Mouse (Mus musculus) heart, postnatal 0 days (tissue): ENCODE measurements around the gene Ppt2. TPM values are rescaled to one million over a fixed set of nuclear protein-coding genes. Genes with fewer than 3 reads are reported as not detected.

Experiments used
- ATAC-seq: fragments of 200-750 bp; cut with Nextera tagmentation; 2 replicates; pipeline ENCODE4 v1.8.0; 2017; ENCODE audit warnings: low read depth, moderate number of reproducible peaks, moderate library complexity; ENCODE audit not compliant: insufficient read depth
- DNase-seq: peaks from one replicate; pipeline ENCODE4 v3.0.0-alpha.2; 2016; ENCODE audit warnings: low spot score
- H3K27ac ChIP-seq: fragments of 300-500 bp; sonication (generic); 2 replicates; pipeline ENCODE4 v1.5.1; 2014; ENCODE audit warnings: low read depth, mild to moderate bottlenecking
- H3K27me3 ChIP-seq: fragments of 300-500 bp; sonication (generic); 2 replicates; pipeline ENCODE4 v1.6.1; 2014; ENCODE audit warnings: low read length, mixed read lengths; ENCODE audit not compliant: control insufficient read depth, insufficient read depth
- H3K36me3 ChIP-seq: fragments of 300-500 bp; sonication (generic); replicated peaks from 2 replicates; pipeline ENCODE4 v1.6.1; 2014; ENCODE audit warnings: low read length, mixed read lengths; ENCODE audit not compliant: control insufficient read depth, insufficient read depth
- H3K4me1 ChIP-seq: fragments of 300-500 bp; sonication (generic); 2 replicates; pipeline ENCODE4 v1.6.1; 2014; ENCODE audit warnings: antibody characterized with exemption; ENCODE audit not compliant: control insufficient read depth, insufficient read depth
- H3K4me2 ChIP-seq: fragments of 300-500 bp; sonication (generic); 2 replicates; pipeline ENCODE4 v1.6.1; 2014; ENCODE audit warnings: low read depth, mild to moderate bottlenecking, low read length, moderate library complexity
- H3K4me3 ChIP-seq: fragments of 300-500 bp; sonication (generic); 2 replicates; pipeline ENCODE4 v1.5.1; 2014; ENCODE audit warnings: low read depth, low read length
- H3K9ac ChIP-seq: fragments of 300-500 bp; sonication (generic); replicated peaks from 2 replicates; pipeline ENCODE4 v1.6.1; 2014; ENCODE audit warnings: low read depth, low read length, mixed read lengths
- H3K9me3 ChIP-seq: fragments of 300-500 bp; sonication (generic); replicated peaks from 2 replicates; pipeline ENCODE4 v1.6.1; 2016; ENCODE audit warnings: low read length; ENCODE audit not compliant: control insufficient read depth
- CTCF ChIP-seq: IDR thresholded peaks from 2 replicates; pipeline ENCODE4 v1.5.1; 2016; ENCODE audit warnings: antibody characterized with exemption, control low read depth, low read depth
- EP300 ChIP-seq: IDR thresholded peaks from 2 replicates; pipeline ENCODE4 v1.6.1; 2016; ENCODE audit warnings: antibody characterized with exemption, low read depth
- WGBS: fragments of 180-500 bp; shearing (Covaris S2); extraction: QIAGEN DNeasy Blood & Tissue Kit; methylation state at CpG from one replicate; pipeline ENCODE4 v1.1.7; 2014; 5-methylcytosine and 5-hydroxymethylcytosine counted together
- polyA plus RNA-seq: library from polyadenylated mRNA; unstranded; fragments of >200 nt; fragmentation: Nextera tagmentation; extraction: Ambion mirVana; gene quantifications from 2 replicates; pipeline ENCODE4 v1.2.1, GENCODE M21; 2015
- total RNA-seq: library from RNA; depleted of rRNA; stranded (reverse); fragments of >200 nt; gene quantifications from 2 replicates; pipeline ENCODE4 v1.2.3, GENCODE M21; 2014; ENCODE audit warnings: low replicate concordance

The Ppt2 gene
- total and polyA plus RNA-seq, 2 experiments from 2014 or later, result 25.7 to 37.4 TPM

- peaks cover 28% of the 10 kb centered on the region for H3K4me1 ChIP-seq
- no peak overlapping the region for H3K4me3 ChIP-seq
- DNase-seq (no peak), ATAC-seq (no peak)
- TF ChIP-seq CTCF, result no peak
- TF ChIP-seq EP300, result no peak
- H3K4me2 ChIP-seq, result no peak overlapping the region
- WGBS, result 41% methylated on average over 12 of the region's 12 CpGs
- no peaks in the 10 kb centered on the region for H3K9me3 ChIP-seq
- no peaks in the 10 kb centered on the region for H3K36me3 ChIP-seq
- H3K27me3 ChIP-seq, result peaks cover 12% of the 10 kb centered on the region; the same call in 1 of the 2 replicates
- no peak overlapping the region for H3K9ac ChIP-seq
- H3K27ac ChIP-seq, result 0 out of 2 replicates have a peak overlapping the region, but pooled peaks have one; percentile 26
These were observed 31.0 kb upstream of the Ppt2 start for GRCm38 (mm10) chr17:34659181-34659896.

- DNase-seq (no peak), ATAC-seq (no peak)
- no peak overlapping the region for H3K27ac ChIP-seq
- H3K9ac ChIP-seq, result no peak overlapping the region
- no peak overlapping the region for H3K4me2 ChIP-seq
- no peak overlapping the region for H3K4me3 ChIP-seq
- TF ChIP-seq CTCF (no peak), EP300 (no peak)
- H3K4me1 ChIP-seq, result peaks cover 28% of the 10 kb centered on the region
- H3K36me3 ChIP-seq, result no peaks in the 10 kb centered on the region
- no peaks in the 10 kb centered on the region for H3K9me3 ChIP-seq
- H3K27me3 ChIP-seq, result peaks cover 12% of the 10 kb centered on the region; the same call in 1 of the 2 replicates
- WGBS, result 68% methylated on average over 3 of the region's 3 CpGs
These were observed 30.3 kb upstream of the Ppt2 start for GRCm38 (mm10) chr17:34658591-34658990.

GRCm38 (mm10) chr17:34658145-34658544, 29.8 kb upstream of the Ppt2 start:
- H3K4me2 ChIP-seq, result no peak overlapping the region
- no peak for TF ChIP-seq CTCF
- no peak for TF ChIP-seq EP300
- H3K4me3 ChIP-seq, result no peak overlapping the region
- 75% methylated on average over 2 of the region's 2 CpGs for WGBS
- H3K27me3 ChIP-seq, result peaks cover 12% of the 10 kb centered on the region; the same call in 1 of the 2 replicates
- no peak overlapping the region for H3K9ac ChIP-seq
- H3K36me3 ChIP-seq, result peaks cover under 1% of the 10 kb centered on the region; the same call in 1 of the 2 replicates
- H3K4me1 ChIP-seq, result peaks cover 28% of the 10 kb centered on the region
- DNase-seq (no peak), ATAC-seq (no peak)
- H3K9me3 ChIP-seq, result no peaks in the 10 kb centered on the region
- H3K27ac ChIP-seq, result no peak overlapping the region

GRCm38 (mm10) chr17:34657271-34657670, 29.0 kb upstream of the Ppt2 start:
- no peak for TF ChIP-seq EP300
- no peak for TF ChIP-seq CTCF
- Histone ChIP-seq H3K4me2 (no peak overlapping the region), H3K9ac (no peak overlapping the region), H3K9me3 (no peaks in the 10 kb centered on the region), H3K4me3 (no peak overlapping the region), H3K27me3 (peaks cover 12% of the 10 kb centered on the region; the same call in 1 of the 2 replicates), H3K4me1 (peaks cover 28% of the 10 kb centered on the region), H3K27ac (peak overlapping the region; percentile 28; the same call in 1 of the 2 replicates), H3K36me3 (peaks cover 9% of the 10 kb centered on the region; the same call in 1 of the 2 replicates)
- DNase-seq (no peak), ATAC-seq (no peak)
- 40% methylated on average over 2 of the region's 2 CpGs for WGBS

- TF ChIP-seq CTCF, result no peak
- TF ChIP-seq EP300, result no peak
- ATAC-seq (no peak), DNase-seq (no peak)
- Histone ChIP-seq H3K9ac (no peak overlapping the region), H3K4me3 (no peak overlapping the region), H3K36me3 (peaks cover 15% of the 10 kb centered on the region), H3K27me3 (peaks cover 12% of the 10 kb centered on the region; the same call in 1 of the 2 replicates), H3K4me2 (no peak overlapping the region), H3K27ac (peak overlapping the region; percentile 56), H3K9me3 (no peaks in the 10 kb centered on the region), H3K4me1 (peaks cover 28% of the 10 kb centered on the region)
- WGBS, result 53% methylated on average over 8 of the region's 8 CpGs
These were observed 28.4 kb upstream of the Ppt2 start for GRCm38 (mm10) chr17:34656666-34657065.

- peak; percentile 84 for ATAC-seq
These were observed 27.3 kb upstream of the Ppt2 start for GRCm38 (mm10) chr17:34655581-34655991.

More at GRCm38 (mm10) chr17:34655581-34655991, 27.3 kb upstream of the Ppt2 start:
- Histone ChIP-seq H3K27me3 (peaks cover 7% of the 10 kb centered on the region; the same call in 1 of the 2 replicates), H3K4me1 (peaks cover 19% of the 10 kb centered on the region), H3K36me3 (peaks cover 24% of the 10 kb centered on the region), H3K9me3 (no peaks in the 10 kb centered on the region), H3K4me3 (no peak overlapping the region), H3K4me2 (no peak overlapping the region), H3K9ac (no peak overlapping the region), H3K27ac (peak overlapping the region; percentile 69)
- DNase-seq, result peak; percentile 87
- TF ChIP-seq EP300 (0 out of 2 replicates have a peak, but pooled peaks have one; percentile 59), CTCF (peak; percentile 40)
- WGBS, result 7% methylated on average over 4 of the region's 4 CpGs
